Mouse (Mus musculus): ENCODE results near the gene Top1. TPM values are rescaled to one million over a fixed set of nuclear protein-coding genes. Genes with fewer than 3 reads are reported as not detected.

Gene Top1
- polyA plus RNA-seq (2015; fragmentation: Illumina TruSeq; extraction: RNeasy Lipid Tissue Mini Kit (QIAGEN cat#74804); ENCODE audit: insufficient read depth, low replicate concordance) = 115 TPM

DNA sequence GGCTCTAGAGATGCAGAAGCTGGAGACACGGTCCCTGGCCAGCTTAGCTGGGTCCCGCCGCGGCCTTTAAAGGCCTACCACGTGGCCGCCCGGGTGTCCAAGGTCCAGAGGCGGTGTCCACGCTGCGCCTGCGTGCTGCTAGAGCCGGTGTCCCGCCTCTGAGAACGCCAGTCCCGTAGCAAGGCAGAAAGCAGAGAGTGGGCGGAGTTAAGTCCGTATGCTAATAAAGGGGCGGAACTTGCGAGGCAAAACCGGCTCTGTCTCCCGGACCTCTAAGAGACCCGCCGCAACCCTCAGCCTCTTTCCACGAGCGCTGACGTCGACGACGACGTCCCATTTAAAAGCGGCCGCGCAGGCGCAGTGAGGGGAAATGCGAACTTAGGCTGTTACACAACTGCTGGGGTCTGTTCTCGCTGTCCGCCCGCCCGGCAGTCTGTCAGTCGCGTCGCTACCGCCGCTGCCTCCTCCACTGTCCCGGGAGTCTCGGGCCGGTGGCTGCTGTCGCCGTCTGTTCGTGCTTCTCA is at the start of gene Top1:
Gene Top1 (plus strand): TSS at position 275 of the 524 bp plus-strand sequence.

DNA sequence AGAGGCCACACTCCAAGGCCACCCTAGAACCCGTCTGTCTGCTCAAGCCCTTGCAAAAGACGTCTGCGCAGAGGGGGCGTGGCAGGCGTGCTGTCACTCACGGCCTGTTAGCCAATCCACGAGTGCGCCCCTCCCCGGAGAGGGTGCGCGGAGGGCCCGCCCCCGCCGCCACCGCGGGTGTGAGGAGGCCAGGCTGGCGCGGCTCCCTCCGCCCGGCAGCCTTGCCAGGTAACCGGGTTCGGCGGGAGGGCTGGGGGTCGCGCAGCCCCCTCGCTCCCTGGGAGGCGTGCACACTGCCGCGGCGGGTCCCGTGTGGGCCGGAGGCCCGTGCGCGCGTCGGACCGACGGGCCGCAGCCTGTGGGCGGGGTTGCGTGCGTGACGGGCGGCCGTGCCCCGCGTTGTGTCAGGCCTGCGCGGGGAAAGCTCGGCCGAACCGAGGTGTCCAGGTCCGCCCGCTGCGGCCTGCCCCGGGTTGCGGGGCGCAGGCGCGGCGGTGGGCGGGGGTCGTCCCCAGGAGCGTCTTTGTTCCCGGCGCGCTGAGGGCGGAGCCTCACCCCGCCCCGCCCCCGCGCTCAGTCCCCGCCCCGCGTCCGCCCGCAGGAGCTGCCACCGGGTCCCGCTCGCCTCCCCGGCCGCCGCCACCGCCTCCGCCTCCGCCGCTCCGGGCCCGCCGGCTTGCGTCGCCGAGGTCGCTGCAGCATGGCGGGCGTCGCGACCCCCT is 85.6 kb downstream of the Top1 start, which contains the start of gene Plcg1:
Gene Plcg1 (plus strand): TSS at position 184 of the 722 bp plus-strand sequence.

Other genes starting within 250 kb of the Top1 start
- gene Plcg1, start 85.4 kb downstream of the Top1 start, polyA plus RNA-seq (2015; fragmentation: Illumina TruSeq; extraction: RNeasy Lipid Tissue Mini Kit (QIAGEN cat#74804); ENCODE audit: insufficient read depth, low replicate concordance) = 64.7 TPM
- 4.9 TPM for gene Zhx3, start 227.1 kb downstream of the Top1 start, polyA plus RNA-seq (2015; fragmentation: Illumina TruSeq; extraction: RNeasy Lipid Tissue Mini Kit (QIAGEN cat#74804); ENCODE audit: insufficient read depth, low replicate concordance)
- gene Lpin3, start 234.8 kb downstream of the Top1 start, polyA plus RNA-seq (2015; fragmentation: Illumina TruSeq; extraction: RNeasy Lipid Tissue Mini Kit (QIAGEN cat#74804); ENCODE audit: insufficient read depth, low replicate concordance) = 4.0 TPM